Mouse (Mus musculus) layer of hippocampus, adult 8-10 months (tissue): Measurements from ENCODE around the gene Ywhae. TPM values are rescaled to one million over a fixed set of nuclear protein-coding genes. Genes with fewer than 3 reads are reported as not detected.

Experiments used
- DNase-seq, 2 experiments: peaks; one replicate each; pipeline ENCODE4 v3.0.0; 2022; ENCODE audit warnings: low spot score in 2 of 2
- total RNA-seq, 4 experiments: library from RNA; stranded (reverse); gene quantifications; 2 replicates each; pipeline ENCODE4 v1.2.4; 2022

Ywhae gene
- total RNA-seq, 4 experiments from 2014 or later: 1,071 to 1,270 (median 1,168) TPM

DNA sequence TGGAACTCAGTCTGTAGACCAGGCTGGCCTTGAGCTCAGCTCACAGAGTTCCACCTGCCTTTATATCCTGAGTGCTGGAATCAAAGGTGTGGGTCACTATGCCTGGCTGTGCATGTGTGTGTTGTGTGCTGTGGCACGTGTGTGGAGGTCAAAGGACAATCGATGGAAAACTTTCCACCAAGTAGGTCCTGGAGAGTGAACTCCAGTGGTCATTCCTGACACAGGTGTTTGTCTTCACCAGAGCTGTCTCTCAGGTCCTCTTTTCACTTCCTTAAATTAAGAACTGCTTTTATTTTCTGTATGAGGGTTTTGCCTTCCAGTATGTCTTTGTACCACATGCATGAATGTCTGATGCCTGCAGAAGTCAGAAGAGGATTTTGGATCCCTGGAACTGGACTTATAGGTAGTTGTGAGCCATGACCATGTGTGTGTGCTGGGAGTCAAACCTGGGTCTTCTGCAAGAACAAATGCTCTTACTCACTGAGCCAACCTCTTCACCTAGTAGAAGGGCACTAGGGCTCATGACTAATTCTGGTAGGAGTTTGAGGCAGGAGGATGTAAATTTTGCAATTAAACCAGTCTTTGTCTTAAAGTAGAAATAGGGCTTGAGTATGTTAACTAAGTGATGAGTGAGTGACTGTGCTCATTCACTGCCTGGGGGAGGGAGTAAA lies 5.3 kb downstream of the Ywhae start:
- no peak for DNase-seq

- no peak for DNase-seq
Measured at GRCm38 (mm10) chr11:75738477-75738821, 5.8 kb downstream of the Ywhae start.

GRCm38 (mm10) chr11:75740204-75740603 lies 7.5 kb downstream of the Ywhae start:
- DNase-seq: no peak

DNA sequence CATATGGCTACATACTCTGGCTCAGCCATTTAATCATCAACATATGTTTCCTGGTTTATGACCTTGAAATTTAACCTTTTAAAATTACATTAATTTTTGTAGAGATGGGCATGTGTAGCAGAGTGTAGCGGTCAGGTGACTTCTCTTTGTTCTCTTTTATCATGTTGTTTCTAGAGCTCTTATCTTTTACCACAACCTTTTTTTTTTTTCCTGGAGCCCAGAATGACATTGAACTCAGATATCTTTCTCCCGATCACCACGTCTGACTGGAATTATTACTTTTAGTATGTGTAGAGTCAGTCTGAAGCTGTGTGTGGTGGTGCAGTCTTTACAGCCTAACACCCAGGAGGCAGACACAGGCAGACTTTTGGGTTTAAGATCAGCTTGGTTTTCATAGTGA lies 8.9 kb downstream of the Ywhae start:
- no peak for DNase-seq

GRCm38 (mm10) chr11:75744761-75745160 lies 12.1 kb downstream of the Ywhae start:
- DNase-seq: no peak

GRCm38 (mm10) chr11:75750537-75750936 lies 17.9 kb downstream of the Ywhae start:
- no peak for DNase-seq

DNA sequence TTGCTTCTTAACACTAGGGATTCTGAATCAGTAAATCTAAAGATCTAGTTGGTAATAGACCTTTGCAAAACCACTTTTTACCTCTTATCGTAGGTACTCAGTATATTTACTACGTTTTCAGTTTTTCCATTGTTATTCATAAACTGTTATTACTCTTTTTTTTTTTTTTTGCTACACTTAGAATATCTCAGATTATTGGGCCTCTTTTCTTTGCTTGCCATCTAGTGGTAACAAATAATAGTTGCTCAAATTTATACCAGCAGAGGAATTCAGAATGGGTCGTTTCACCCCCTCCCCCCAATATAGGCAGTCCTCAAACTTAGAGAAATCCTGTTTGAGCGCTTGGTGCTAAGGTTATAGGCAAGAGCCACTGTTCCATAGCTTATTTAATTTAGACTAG lies 18.4 kb downstream of the Ywhae start:
- no peak for DNase-seq

- DNase-seq: no peak
Measured at GRCm38 (mm10) chr11:75756687-75757086, 24.0 kb downstream of the Ywhae start.

DNA sequence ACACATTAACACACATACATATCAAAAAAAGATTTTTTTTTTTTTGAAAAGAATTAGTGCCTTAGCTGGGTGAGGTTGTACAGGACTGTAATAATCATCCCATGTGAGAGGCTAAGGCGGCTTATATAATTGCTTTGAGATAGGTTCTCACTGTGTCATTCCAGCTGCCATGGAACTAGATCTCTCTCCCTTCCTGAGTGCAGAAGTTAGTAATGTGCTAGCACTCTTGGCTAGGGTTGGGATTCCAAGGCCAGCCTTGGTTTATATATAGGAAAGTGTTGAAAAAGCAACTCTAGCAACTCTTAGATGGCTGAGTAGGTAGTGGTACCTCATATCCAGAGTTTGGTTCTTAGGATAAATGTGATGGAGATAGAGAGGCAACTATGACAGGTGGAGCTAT lies 25.9 kb downstream of the Ywhae start:
- no peak for DNase-seq

GRCm38 (mm10) chr11:75760785-75761184 lies 28.1 kb downstream of the Ywhae start:
- no peak for DNase-seq

DNA sequence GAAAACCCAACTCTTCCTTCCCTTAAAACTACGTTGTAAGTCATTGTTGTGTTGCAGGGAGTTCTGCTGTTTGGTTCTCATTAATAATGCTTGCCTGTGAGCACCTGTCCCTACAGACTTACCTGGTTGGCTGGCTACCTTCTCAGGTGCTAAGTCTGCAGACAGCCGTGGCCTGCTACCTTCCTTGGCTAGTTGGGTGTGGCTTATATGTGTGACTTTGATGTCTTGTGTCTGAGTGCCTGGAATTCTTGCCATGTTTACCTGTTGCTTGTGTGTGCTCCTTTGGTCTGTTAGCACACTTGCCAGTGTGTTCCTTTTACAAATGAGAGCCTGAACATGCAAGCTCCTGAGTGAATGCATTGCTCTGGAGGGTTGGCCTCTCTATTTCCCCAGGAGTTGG lies 30.0 kb downstream of the Ywhae start:
- no peak for DNase-seq

DNA sequence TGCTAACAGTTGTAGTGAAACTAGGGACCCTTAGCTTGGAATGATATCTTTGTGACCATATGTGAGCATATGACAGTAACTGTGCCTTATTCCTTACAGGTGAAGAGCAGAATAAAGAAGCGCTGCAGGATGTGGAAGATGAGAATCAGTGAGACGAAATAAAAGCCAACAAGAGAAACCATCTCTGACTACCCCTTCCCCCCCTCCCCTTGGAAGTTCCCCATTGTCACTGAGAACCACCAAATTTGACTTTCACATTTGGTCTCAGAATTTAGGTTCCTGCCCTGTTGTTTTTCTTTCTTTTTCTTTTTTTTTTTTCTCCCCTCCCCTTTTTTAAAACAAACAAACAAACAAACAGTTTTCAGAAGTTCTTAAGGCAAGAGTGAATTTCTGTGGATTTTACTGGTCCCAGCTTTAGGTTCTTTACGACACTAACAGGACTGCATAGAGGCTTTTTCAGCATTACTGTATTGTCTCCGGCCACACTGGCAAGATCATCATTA lies 31.9 kb downstream of the Ywhae start:
- no peak for DNase-seq

- DNase-seq: no peak
Measured at GRCm38 (mm10) chr11:75765161-75765560, 32.5 kb downstream of the Ywhae start.

DNA sequence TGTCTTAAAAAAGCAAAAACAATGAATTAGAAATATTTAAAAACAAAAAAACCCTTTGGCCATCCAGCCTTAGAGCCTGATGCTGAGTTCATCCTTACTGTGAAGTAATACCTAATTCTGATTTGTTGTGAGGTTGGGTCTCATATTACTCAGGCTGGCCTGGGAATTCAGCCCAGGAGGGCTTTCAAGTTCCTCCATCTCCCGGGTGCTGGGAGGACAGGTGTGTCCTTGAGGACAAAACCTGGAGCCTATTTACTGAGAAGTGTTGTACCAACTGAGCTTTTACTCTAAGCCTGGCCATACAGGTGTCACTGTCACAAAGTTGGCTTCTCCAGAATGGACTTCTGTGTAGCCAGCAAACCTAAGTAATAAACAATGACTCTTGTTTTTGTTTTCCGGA lies 34.3 kb downstream of the Ywhae start:
- no peak for DNase-seq

DNA sequence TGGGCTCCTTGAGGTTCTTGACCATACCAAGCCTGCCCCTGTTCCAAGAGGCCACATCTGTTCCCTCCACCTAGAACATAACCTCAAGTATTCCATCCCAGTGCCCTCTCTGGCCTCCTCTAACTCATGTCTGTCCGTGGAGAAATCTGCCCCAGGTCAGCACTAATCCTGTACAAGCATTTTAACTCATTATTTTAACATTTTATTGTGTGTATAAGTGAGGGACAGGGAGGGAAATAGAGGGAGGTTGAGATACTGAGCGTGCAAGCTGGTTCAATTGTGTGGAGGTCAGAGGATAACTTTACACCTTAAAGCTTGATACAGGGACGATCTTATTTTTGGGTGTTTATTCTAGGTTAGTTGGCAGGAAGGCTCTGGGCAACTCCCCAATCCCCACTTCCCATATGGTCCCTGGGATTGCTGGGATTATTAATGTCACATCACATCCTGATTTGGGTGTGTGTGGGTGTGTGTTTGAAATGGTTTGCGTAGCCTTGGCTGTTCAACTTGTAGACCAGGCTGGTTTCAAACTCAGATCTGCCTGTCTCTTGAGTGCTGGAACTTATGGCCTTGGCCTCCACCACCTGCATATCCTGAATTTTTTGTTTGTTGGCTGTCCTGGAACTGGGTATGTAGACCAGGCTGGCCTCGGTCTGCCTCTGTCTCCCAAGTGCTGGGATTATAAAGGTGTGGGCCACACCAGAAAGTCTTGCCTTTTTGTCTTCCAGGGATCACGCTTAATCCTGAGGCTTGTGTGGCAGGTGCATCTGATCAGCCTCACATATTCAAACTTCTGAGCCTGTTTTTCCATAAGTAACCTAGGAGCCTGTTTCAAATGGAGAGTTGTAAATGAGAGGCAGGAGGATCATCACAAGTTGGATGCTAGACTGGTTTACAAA lies 35.7 kb downstream of the Ywhae start:
- DNase-seq: peak in 1 of 2 experiments; percentile 60

DNA sequence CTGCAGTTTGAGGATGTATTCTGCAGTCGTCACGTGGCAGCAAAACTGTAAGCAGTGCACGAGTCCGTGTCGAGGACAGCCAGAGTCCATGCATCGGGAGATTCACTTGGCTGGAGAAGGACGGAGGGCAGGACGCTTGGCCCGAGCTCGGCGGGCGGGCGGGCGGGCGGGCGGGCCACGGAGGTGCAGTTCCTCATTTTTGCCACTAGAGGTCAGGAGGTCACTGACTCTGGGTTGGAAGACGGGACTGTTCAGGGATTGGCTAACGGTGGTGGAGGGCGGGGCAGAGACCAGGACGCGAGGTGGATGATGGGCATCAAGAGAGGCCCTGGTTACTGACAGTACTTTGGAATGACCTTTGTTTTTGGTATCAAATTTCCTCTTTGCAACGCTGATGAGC lies 36.5 kb downstream of the Ywhae start:
- DNase-seq: peak; percentile 75 to 80

GRCm38 (mm10) chr11:75772562-75772961 lies 39.9 kb downstream of the Ywhae start:
- no peak for DNase-seq

DNA sequence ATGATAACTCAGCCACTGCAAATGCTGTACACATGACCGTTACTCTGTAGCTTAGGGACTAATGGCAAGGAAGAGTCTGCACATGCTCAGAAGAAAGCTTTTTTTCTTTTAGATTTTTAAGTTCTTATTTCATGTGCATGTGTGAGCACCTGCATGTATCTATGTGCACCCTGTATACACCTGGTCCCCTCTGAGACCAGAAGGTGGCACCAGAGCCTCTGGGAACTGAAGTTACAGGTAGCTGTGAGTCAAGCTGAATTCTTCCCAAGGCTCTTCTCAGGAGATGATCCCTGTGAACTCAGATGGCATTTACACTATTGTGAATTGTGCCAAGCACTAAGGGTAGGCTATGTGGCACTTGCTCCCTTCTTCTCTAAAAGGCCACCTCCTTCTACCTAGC lies 43.2 kb downstream of the Ywhae start:
- DNase-seq: no peak

GRCm38 (mm10) chr11:75781919-75782318 lies 49.2 kb downstream of the Ywhae start:
- peak in 1 of 2 experiments; percentile 60 for DNase-seq

DNA sequence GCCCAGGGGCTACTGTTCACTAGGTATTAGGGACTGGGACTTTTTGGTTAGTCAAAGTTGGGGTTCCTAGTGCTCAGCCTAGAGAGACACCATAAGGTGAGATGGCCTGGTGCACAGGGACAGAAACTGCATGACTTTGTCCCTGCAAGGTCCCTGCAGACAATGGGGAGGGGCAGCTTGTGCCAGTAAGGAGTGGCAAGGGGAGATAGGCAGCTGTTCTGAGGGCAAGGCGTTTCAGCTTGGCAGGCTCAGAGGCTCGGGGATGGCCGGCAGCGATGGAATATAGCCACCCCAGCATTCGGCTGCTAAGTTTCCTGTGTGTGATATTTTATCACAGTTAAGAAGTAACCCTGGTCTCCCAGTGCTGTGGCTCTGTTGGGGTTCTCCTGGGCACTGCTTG lies 51.1 kb downstream of the Ywhae start:
- DNase-seq: no peak

DNA sequence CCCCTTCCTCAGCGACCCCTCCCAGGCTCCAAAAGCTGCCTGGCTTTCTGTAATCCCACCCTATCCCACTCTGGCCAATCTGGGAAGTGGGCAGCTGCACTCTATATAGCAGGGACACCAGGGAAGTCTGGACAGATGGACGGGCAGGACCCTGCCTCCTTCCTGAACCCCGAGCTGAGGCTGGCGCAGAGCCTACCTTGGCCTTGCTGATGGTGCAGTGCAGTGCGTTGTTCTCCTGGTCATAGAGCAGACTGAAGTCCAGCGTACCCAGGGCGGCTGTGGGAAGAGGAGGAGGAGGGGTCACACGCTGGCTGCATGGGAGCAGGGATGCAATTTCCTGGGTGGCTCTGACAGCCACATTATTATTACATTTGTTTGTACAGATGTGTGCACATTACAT lies 53.2 kb downstream of the Ywhae start:
- no peak for DNase-seq

DNA sequence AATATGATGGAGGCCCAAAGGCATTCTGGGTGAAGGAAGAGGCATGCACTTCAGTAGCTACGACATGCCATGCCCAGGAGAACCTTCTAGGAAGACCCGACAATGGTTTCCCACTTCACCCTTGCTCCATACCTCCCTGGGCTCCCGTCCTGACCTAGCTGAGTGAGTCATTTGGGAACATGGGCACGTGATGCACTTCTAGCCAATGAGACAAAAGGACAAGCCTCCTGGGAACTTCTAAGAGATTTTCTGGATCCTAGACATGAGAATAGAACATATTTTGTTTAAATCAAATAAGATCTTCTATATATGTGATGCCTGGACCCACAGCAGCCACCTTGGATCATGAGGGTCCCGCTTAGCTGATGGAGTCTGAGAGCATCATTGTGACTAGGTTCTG lies 59.9 kb downstream of the Ywhae start:
- no peak for DNase-seq

DNA sequence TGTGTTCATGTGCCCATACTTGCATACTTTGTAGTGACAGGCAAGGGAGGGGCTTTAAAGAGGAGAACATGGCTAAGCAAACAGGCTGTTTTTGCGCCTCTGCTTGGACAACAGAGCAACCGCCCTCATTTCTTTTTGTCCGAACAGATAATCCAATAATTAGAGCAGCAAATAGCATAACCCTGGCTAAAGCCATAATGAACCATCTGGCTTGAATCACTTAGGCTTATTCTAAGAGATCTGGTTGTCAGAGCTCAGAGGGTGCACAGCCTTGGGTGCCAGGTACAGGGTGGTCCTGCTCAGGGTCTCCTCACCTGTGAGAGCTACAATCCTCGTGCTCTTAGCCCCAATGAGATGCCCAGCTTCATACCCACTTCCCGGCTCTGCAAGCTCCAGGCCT lies 60.7 kb downstream of the Ywhae start:
- no peak for DNase-seq
